Mouse (Mus musculus): ENCODE data around the gene Slx4ip. TPM values are rescaled to one million over a fixed set of nuclear protein-coding genes. Genes with fewer than 3 reads are reported as not detected.

Slx4ip gene
- total and polyA plus RNA-seq, 3 experiments: 1.3 to 2.5 TPM; not detected in 1

GRCm38 (mm10) chr2:136955726-136956571 is 64.9 kb downstream of the Slx4ip start:
- Histone ChIP-seq H3K27me3 (ENCODE audit: control insufficient read depth in 1 of 2, insufficient read depth in 2 of 2, low read length in 2 of 2) (no peaks in the 10 kb centered on the region), H3K9me3 (replicated peaks; ENCODE audit: insufficient read depth, low read length) (no peaks in the 10 kb centered on the region), H3K4me1 (ENCODE audit: control insufficient read depth in 1 of 2, insufficient read depth in 2 of 2, low read length in 2 of 2) (no peaks in the 10 kb centered on the region), H3K4me3 (ENCODE audit: control insufficient read depth in 1 of 2, insufficient read depth in 1 of 2, low read depth in 2 of 2, low read length in 2 of 2) (no peak overlapping the region), H3K79me2 (ENCODE audit: control insufficient read depth, insufficient read depth, low read length, poor library complexity) (no peaks in the 10 kb centered on the region), H3K27ac (ENCODE audit: control insufficient read depth, low read depth, low read length) (no peak overlapping the region), H3K9ac (ENCODE audit: control insufficient read depth, low read depth, low read length, poor library complexity, severe bottlenecking) (no peak overlapping the region), H3K36me3 (ENCODE audit: control insufficient read depth in 1 of 2, insufficient read depth in 2 of 2, low read length in 2 of 2) (no peaks in the 10 kb centered on the region)
- no peak for DNase-seq (ENCODE audit: low read depth, low spot score)
- no peak for TF ChIP-seq MYB (IDR thresholded peaks at IDR 0.05; ENCODE audit: low read depth, low read length)
- no peak for TF ChIP-seq POLR2AphosphoS5 (IDR thresholded peaks at IDR 0.05; ENCODE audit: borderline replicate concordance, low read depth, low read length)
- TF ChIP-seq MYC (IDR thresholded peaks at IDR 0.05; ENCODE audit: low read depth, low read length): no peak
- TF ChIP-seq ZKSCAN1 (IDR thresholded peaks at IDR 0.05; ENCODE audit: low read depth, low read length): no peak
- TF ChIP-seq ZMIZ1 (IDR thresholded peaks at IDR 0.05; ENCODE audit: low read depth, low read length): no peak

- no peaks in the 10 kb centered on the region for H3K9me3 ChIP-seq (replicated peaks; ENCODE audit: insufficient read depth, low read length)
- no peaks in the 10 kb centered on the region for H3K27me3 ChIP-seq (ENCODE audit: control insufficient read depth in 1 of 2, insufficient read depth in 2 of 2, low read length in 2 of 2)
- H3K4me1 ChIP-seq (ENCODE audit: control insufficient read depth in 1 of 2, insufficient read depth in 2 of 2, low read length in 2 of 2): no peaks in the 10 kb centered on the region
- no peak overlapping the region for H3K27ac ChIP-seq (ENCODE audit: control insufficient read depth, low read depth, low read length)
- H3K9ac ChIP-seq (ENCODE audit: control insufficient read depth, low read depth, low read length, poor library complexity, severe bottlenecking): no peak overlapping the region
- TF ChIP-seq NELFE (IDR thresholded peaks at IDR 0.05; ENCODE audit: low read depth, low read length) (no peak), MAZ (IDR thresholded peaks at IDR 0.05; ENCODE audit: low read depth, low read length) (no peak), GATA1 (IDR thresholded peaks at IDR 0.05; ENCODE audit: low read depth, low read length) (no peak)
- no peak for DNase-seq (ENCODE audit: low read depth, low spot score)
- no peaks in the 10 kb centered on the region for H3K79me2 ChIP-seq (ENCODE audit: control insufficient read depth, insufficient read depth, low read length, poor library complexity)
- no peaks in the 10 kb centered on the region for H3K36me3 ChIP-seq (ENCODE audit: control insufficient read depth in 1 of 2, insufficient read depth in 2 of 2, low read length in 2 of 2)
- H3K4me3 ChIP-seq (ENCODE audit: control insufficient read depth in 1 of 2, insufficient read depth in 1 of 2, low read depth in 2 of 2, low read length in 2 of 2): no peak overlapping the region
Measured at GRCm38 (mm10) chr2:136958697-136959096, 67.7 kb downstream of the Slx4ip start.

- Histone ChIP-seq H3K9me3 (replicated peaks; ENCODE audit: insufficient read depth, low read length) (no peaks in the 10 kb centered on the region), H3K4me1 (ENCODE audit: control insufficient read depth in 1 of 2, insufficient read depth in 2 of 2, low read length in 2 of 2) (no peaks in the 10 kb centered on the region), H3K4me3 (ENCODE audit: control insufficient read depth in 1 of 2, insufficient read depth in 1 of 2, low read depth in 2 of 2, low read length in 2 of 2) (no peak overlapping the region), H3K79me2 (ENCODE audit: control insufficient read depth, insufficient read depth, low read length, poor library complexity) (no peaks in the 10 kb centered on the region), H3K36me3 (ENCODE audit: control insufficient read depth in 1 of 2, insufficient read depth in 2 of 2, low read length in 2 of 2) (no peaks in the 10 kb centered on the region), H3K27ac (ENCODE audit: control insufficient read depth, low read depth, low read length) (no peak overlapping the region), H3K27me3 (ENCODE audit: control insufficient read depth in 1 of 2, insufficient read depth in 2 of 2, low read length in 2 of 2) (no peaks in the 10 kb centered on the region), H3K9ac (ENCODE audit: control insufficient read depth, low read depth, low read length, poor library complexity, severe bottlenecking) (no peak overlapping the region)
- TF ChIP-seq RCOR1 (IDR thresholded peaks at IDR 0.05; ENCODE audit: low read depth, low read length): no peak
- TF ChIP-seq POLR2AphosphoS5 (IDR thresholded peaks at IDR 0.05; ENCODE audit: borderline replicate concordance, low read depth, low read length): no peak
- no peak for TF ChIP-seq MYC (IDR thresholded peaks at IDR 0.05; ENCODE audit: low read depth, low read length)
- TF ChIP-seq MAX (IDR thresholded peaks at IDR 0.05; ENCODE audit: low read length): no peak
- no peak for TF ChIP-seq TCF12 (IDR thresholded peaks at IDR 0.05; ENCODE audit: low read depth, low read length)
- no peak for TF ChIP-seq SIN3A (IDR thresholded peaks at IDR 0.05; ENCODE audit: low read length)
- no peak for DNase-seq (ENCODE audit: low read depth, low spot score)
Measured at GRCm38 (mm10) chr2:136975774-136976173, 84.8 kb downstream of the Slx4ip start.

Measured in MEL (cell line).